Mouse (Mus musculus) forebrain, embryonic 10.5 days (tissue): ENCODE results near the gene 4931422A03Rik. TPM values are rescaled to one million over a fixed set of nuclear protein-coding genes. Genes with fewer than 3 reads are reported as not detected.
"Not testable (repeated sequence)": the region's sequence is repeated elsewhere in the genome, so short reads cannot be mapped to it uniquely, and the experiment has no call there.

Source experiments
- DNase-seq: peaks from one replicate; pipeline ENCODE4 v3.0.0-alpha.2; 2017; ENCODE audit warnings: low spot score; ENCODE audit errors: extremely low spot score
- H3K27ac ChIP-seq: fragments of 300-500 bp; sonication (generic); 2 replicates; pipeline ENCODE4 v1.5.1; 2016; ENCODE audit warnings: mild to moderate bottlenecking
- H3K27me3 ChIP-seq: fragments of 300-500 bp; sonication (generic); 2 replicates; pipeline ENCODE4 v1.6.1; 2016; ENCODE audit warnings: mild to moderate bottlenecking; ENCODE audit not compliant: poor library complexity, severe bottlenecking
- H3K36me3 ChIP-seq: fragments of 300-500 bp; sonication (generic); replicated peaks from 2 replicates; pipeline ENCODE4 v1.6.1; 2016; ENCODE audit warnings: mild to moderate bottlenecking, moderate library complexity
- H3K4me1 ChIP-seq: fragments of 300-500 bp; sonication (generic); 2 replicates; pipeline ENCODE4 v1.6.1; 2016
- H3K4me3 ChIP-seq: fragments of 300-500 bp; sonication (generic); 2 replicates; pipeline ENCODE4 v1.5.1; 2016; ENCODE audit warnings: mild to moderate bottlenecking, moderate library complexity
- H3K9me3 ChIP-seq: fragments of 300-500 bp; sonication (generic); 2 replicates; pipeline ENCODE4 v1.6.1; 2016; ENCODE audit warnings: mild to moderate bottlenecking, moderate library complexity
- WGBS: fragments of 180-500 bp; shearing (Covaris S2); methylation state at CpG from one replicate; pipeline ENCODE4 v1.1.7; 2016; 5-methylcytosine and 5-hydroxymethylcytosine counted together
- polyA plus RNA-seq: library from polyadenylated mRNA; unstranded; fragments of >200 nt; fragmentation: Nextera tagmentation; extraction: Ambion mirVana; gene quantifications from 2 replicates; pipeline ENCODE4 v1.2.1, GENCODE M21; 2016

The 4931422A03Rik gene
- polyA plus RNA-seq, 1 experiment from 2014 or later: 1.4 TPM

GRCm38 (mm10) chr2:104007793-104008519, 20.2 kb downstream of the 4931422A03Rik start:
- DNase-seq: no peak
- Histone ChIP-seq H3K36me3 (no peaks in the 10 kb centered on the region), H3K4me3 (no peak overlapping the region), H3K4me1 (peaks cover 3% of the 10 kb centered on the region; the same call in 1 of the 2 replicates), H3K9me3 (no peaks in the 10 kb centered on the region), H3K27ac (no peak overlapping the region), H3K27me3 (peaks cover 7% of the 10 kb centered on the region)
- 90% methylated on average over 7 of the region's 7 CpGs for WGBS

- WGBS: 34% methylated on average over 16 of the region's 16 CpGs
- Histone ChIP-seq H3K4me1 (peaks cover 8% of the 10 kb centered on the region; the same call in 1 of the 2 replicates), H3K27ac (no peak overlapping the region), H3K9me3 (no peaks in the 10 kb centered on the region), H3K4me3 (no peak overlapping the region), H3K27me3 (peaks cover 17% of the 10 kb centered on the region), H3K36me3 (no peaks in the 10 kb centered on the region)
- DNase-seq: peak; percentile 46
Measured at GRCm38 (mm10) chr2:104002711-104003413, 25.3 kb downstream of the 4931422A03Rik start.

GRCm38 (mm10) chr2:104001861-104002260, 26.3 kb downstream of the 4931422A03Rik start:
- Histone ChIP-seq H3K27ac (no peak overlapping the region), H3K36me3 (no peaks in the 10 kb centered on the region), H3K27me3 (peaks cover 17% of the 10 kb centered on the region), H3K4me1 (peaks cover 8% of the 10 kb centered on the region; the same call in 1 of the 2 replicates), H3K9me3 (no peaks in the 10 kb centered on the region), H3K4me3 (no peak overlapping the region)
- WGBS: 87% methylated on average over 4 of the region's 4 CpGs
- no peak for DNase-seq

GRCm38 (mm10) chr2:104001076-104001475, 27.1 kb downstream of the 4931422A03Rik start:
- DNase-seq: no peak
- 27% methylated on average over 2 of the region's 2 CpGs for WGBS
- H3K36me3 ChIP-seq: no peaks in the 10 kb centered on the region

GRCm38 (mm10) chr2:103992618-103993332, 35.4 kb downstream of the 4931422A03Rik start:
- no peaks in the 10 kb centered on the region for H3K36me3 ChIP-seq
- H3K9me3 ChIP-seq: no peaks in the 10 kb centered on the region
- no peak for DNase-seq
- H3K27me3 ChIP-seq: peaks cover 21% of the 10 kb centered on the region
- 21% methylated on average over 17 of the region's 17 CpGs for WGBS
- H3K4me3 ChIP-seq: no peak overlapping the region
- no peak overlapping the region for H3K27ac ChIP-seq
- peaks cover 5% of the 10 kb centered on the region; the same call in 1 of the 2 replicates for H3K4me1 ChIP-seq

More at GRCm38 (mm10) chr2:104001076-104001475, 27.1 kb downstream of the 4931422A03Rik start:
- no peak overlapping the region for H3K4me3 ChIP-seq
- peaks cover 8% of the 10 kb centered on the region; the same call in 1 of the 2 replicates for H3K4me1 ChIP-seq
- peaks cover 17% of the 10 kb centered on the region for H3K27me3 ChIP-seq
- H3K9me3 ChIP-seq: no peaks in the 10 kb centered on the region
- H3K27ac ChIP-seq: no peak overlapping the region

- no peak for DNase-seq
- Histone ChIP-seq H3K27me3 (peaks cover 21% of the 10 kb centered on the region), H3K27ac (no peak overlapping the region), H3K9me3 (no peaks in the 10 kb centered on the region), H3K4me1 (peaks cover 5% of the 10 kb centered on the region; the same call in 1 of the 2 replicates), H3K36me3 (no peaks in the 10 kb centered on the region), H3K4me3 (no peak overlapping the region)
- 77% methylated on average over 9 of the region's 9 CpGs for WGBS
Measured at GRCm38 (mm10) chr2:103992162-103992561, 36.0 kb downstream of the 4931422A03Rik start.

- peaks cover 5% of the 10 kb centered on the region; the same call in 1 of the 2 replicates for H3K4me1 ChIP-seq
- no peak overlapping the region for H3K27ac ChIP-seq
- no peak for DNase-seq
- peaks cover 21% of the 10 kb centered on the region for H3K27me3 ChIP-seq
- no peak overlapping the region for H3K4me3 ChIP-seq
- H3K9me3 ChIP-seq: no peaks in the 10 kb centered on the region
- H3K36me3 ChIP-seq: no peaks in the 10 kb centered on the region
Measured at GRCm38 (mm10) chr2:103991303-103991702, 36.9 kb downstream of the 4931422A03Rik start.

GRCm38 (mm10) chr2:103989724-103990123, 38.4 kb downstream of the 4931422A03Rik start:
- H3K4me3 ChIP-seq: no peak overlapping the region
- no peaks in the 10 kb centered on the region for H3K36me3 ChIP-seq
- 87% methylated on average over 6 of the region's 6 CpGs for WGBS
- DNase-seq: no peak
- no peak overlapping the region for H3K27ac ChIP-seq
- no peaks in the 10 kb centered on the region for H3K9me3 ChIP-seq
- H3K27me3 ChIP-seq: peaks cover 21% of the 10 kb centered on the region
- peaks cover 5% of the 10 kb centered on the region; the same call in 1 of the 2 replicates for H3K4me1 ChIP-seq

GRCm38 (mm10) chr2:103987595-103987994, 40.6 kb downstream of the 4931422A03Rik start:
- not testable (repeated sequence) for H3K4me1 ChIP-seq, H3K4me3 ChIP-seq, H3K36me3 ChIP-seq, H3K9me3 ChIP-seq, DNase-seq, H3K27me3 ChIP-seq, H3K27ac ChIP-seq
- WGBS: 81% methylated on average over 8 of the region's 8 CpGs

GRCm38 (mm10) chr2:103983146-103983545, 45.0 kb downstream of the 4931422A03Rik start:
- 93% methylated on average over 10 of the region's 10 CpGs for WGBS

GRCm38 (mm10) chr2:103982250-103982649, 45.9 kb downstream of the 4931422A03Rik start:
- DNase-seq: peak; percentile 78
- Histone ChIP-seq H3K4me3 (no peak overlapping the region), H3K36me3 (peaks cover 14% of the 10 kb centered on the region; the same call in 1 of the 2 replicates), H3K27ac (no peak overlapping the region), H3K27me3 (peaks cover 19% of the 10 kb centered on the region), H3K9me3 (no peaks in the 10 kb centered on the region), H3K4me1 (peaks cover 31% of the 10 kb centered on the region)
- whole genome bisulfite sequencing: 8% methylated on average over 5 of the region's 5 CpGs

More at GRCm38 (mm10) chr2:103983146-103983545, 45.0 kb downstream of the 4931422A03Rik start:
- no peaks in the 10 kb centered on the region for H3K9me3 ChIP-seq
- no peak overlapping the region for H3K27ac ChIP-seq
- H3K27me3 ChIP-seq: peaks cover 19% of the 10 kb centered on the region
- H3K4me1 ChIP-seq: peaks cover 22% of the 10 kb centered on the region
- DNase-seq: no peak
- H3K36me3 ChIP-seq: peaks cover 14% of the 10 kb centered on the region; the same call in 1 of the 2 replicates
- no peak overlapping the region for H3K4me3 ChIP-seq

- H3K36me3 ChIP-seq: peaks cover 17% of the 10 kb centered on the region; the same call in 1 of the 2 replicates
- no peak overlapping the region for H3K4me3 ChIP-seq
- peaks cover 40% of the 10 kb centered on the region for H3K4me1 ChIP-seq
- WGBS: 38% methylated on average over 9 of the region's 9 CpGs
- DNase-seq: no peak
- H3K27ac ChIP-seq: no peak overlapping the region
- peaks cover 55% of the 10 kb centered on the region for H3K27me3 ChIP-seq
- H3K9me3 ChIP-seq: no peaks in the 10 kb centered on the region
Measured at GRCm38 (mm10) chr2:103977716-103978115, 50.4 kb downstream of the 4931422A03Rik start.
